Mouse (Mus musculus): ENCODE measurements around the gene Hbb-bt. TPM values are rescaled to one million over a fixed set of nuclear protein-coding genes. Genes with fewer than 3 reads are reported as not detected.

The Hbb-bt gene
- total RNA-seq, 1 experiment = not detected

Other genes with a start within 250 kb of the Hbb-bt start
- gene Olfr616, start 244.9 kb downstream of the Hbb-bt start, total RNA-seq (2012; rRNA removed) = not detected in 2 replicates
- gene Olfr617, start 240.9 kb downstream of the Hbb-bt start, total RNA-seq (2012; rRNA removed) = not detected in 2 replicates
- not detected in 2 replicates for gene Olfr618, start 223.9 kb downstream of the Hbb-bt start, total RNA-seq (2012; rRNA removed)
- gene Olfr619, start 213.4 kb downstream of the Hbb-bt start, total RNA-seq (2012; rRNA removed) = not detected in 2 replicates
- not detected in 2 replicates for gene Olfr620, start 201.5 kb downstream of the Hbb-bt start, total RNA-seq (2012; rRNA removed)
- not detected in 2 replicates for gene Olfr622, start 171.3 kb downstream of the Hbb-bt start, total RNA-seq (2012; rRNA removed)
- gene Olfr623, start 150.3 kb downstream of the Hbb-bt start, total RNA-seq (2012; rRNA removed) = not detected in 2 replicates
- 0.04 TPM in 1 of 2 replicates, not detected in the other for gene Olfr624, start 142.8 kb downstream of the Hbb-bt start, total RNA-seq (2012; rRNA removed)
- not detected in 2 replicates for gene Olfr625-ps1, start 131.3 kb downstream of the Hbb-bt start, total RNA-seq (2012; rRNA removed)
- not detected in 2 replicates for gene Olfr243, start 99.3 kb downstream of the Hbb-bt start, total RNA-seq (2012; rRNA removed)
- not detected in 2 replicates for gene Olfr628, start 83.6 kb downstream of the Hbb-bt start, total RNA-seq (2012; rRNA removed)
- not detected in 2 replicates for gene Olfr629, start 69.1 kb downstream of the Hbb-bt start, total RNA-seq (2012; rRNA removed)
- not detected in 2 replicates for gene Olfr630, start 56.7 kb downstream of the Hbb-bt start, total RNA-seq (2012; rRNA removed)
- gene Olfr69, start 42.4 kb downstream of the Hbb-bt start, total RNA-seq (2012; rRNA removed) = not detected in 2 replicates
- gene Olfr68, start 34.3 kb downstream of the Hbb-bt start, total RNA-seq (2012; rRNA removed) = not detected in 2 replicates
- not detected in 2 replicates for gene Olfr67, start 22.2 kb downstream of the Hbb-bt start, total RNA-seq (2012; rRNA removed)
- gene Hbb-bs, start 14.1 kb upstream of the Hbb-bt start, total RNA-seq (2012; rRNA removed) = not detected in 2 replicates
- not detected in 2 replicates for gene Hbb-bh2, start 26.5 kb upstream of the Hbb-bt start, total RNA-seq (2012; rRNA removed)
- not detected in 2 replicates for gene Hbb-bh1, start 29.2 kb upstream of the Hbb-bt start, total RNA-seq (2012; rRNA removed)
- not detected in 2 replicates for gene Hbb-y, start 39.2 kb upstream of the Hbb-bt start, total RNA-seq (2012; rRNA removed)
- not detected in 2 replicates for gene Olfr66, start 72.3 kb upstream of the Hbb-bt start, total RNA-seq (2012; rRNA removed)
- gene Olfr64, start 80.5 kb upstream of the Hbb-bt start, total RNA-seq (2012; rRNA removed) = not detected in 2 replicates
- gene Olfr65, start 89.5 kb upstream of the Hbb-bt start, total RNA-seq (2012; rRNA removed) = not detected in 2 replicates
- not detected in 2 replicates for gene Olfr631, start 114.8 kb upstream of the Hbb-bt start, total RNA-seq (2012; rRNA removed)
- not detected in 2 replicates for gene Olfr632, start 120.4 kb upstream of the Hbb-bt start, total RNA-seq (2012; rRNA removed)
- not detected in 2 replicates for gene Olfr633, start 130.4 kb upstream of the Hbb-bt start, total RNA-seq (2012; rRNA removed)
- gene Olfr635, start 157.2 kb upstream of the Hbb-bt start, total RNA-seq (2012; rRNA removed) = not detected in 2 replicates
- not detected in 2 replicates for gene Olfr638, start 184.8 kb upstream of the Hbb-bt start, total RNA-seq (2012; rRNA removed)
- 0.42 and 0.45 TPM in 2 replicates for gene Olfr639, start 203.3 kb upstream of the Hbb-bt start, total RNA-seq (2012; rRNA removed)
- not detected in 2 replicates for gene Olfr640, start 211.6 kb upstream of the Hbb-bt start, total RNA-seq (2012; rRNA removed)
- not detected in 2 replicates for gene Olfr641, start 221.4 kb upstream of the Hbb-bt start, total RNA-seq (2012; rRNA removed)
- not detected in 2 replicates for gene Olfr642, start 238.7 kb upstream of the Hbb-bt start, total RNA-seq (2012; rRNA removed)
- not detected in 2 replicates for gene 4930516K23Rik, start 247.4 kb upstream of the Hbb-bt start, total RNA-seq (2012; rRNA removed)